ENCODE assay signal across 8 mouse cellular contexts in genomic region chr12:112130161-112130860, GRCm38 (mm10). TPM values are rescaled to one million over a fixed set of nuclear protein-coding genes. Genes with fewer than 3 reads are reported as not detected.
DNase-seq lines count a peak whose midpoint lies in the region; ATAC-seq lines count a peak whose summit lies in the region.

No protein-coding gene starts in this region.

- 1% methylated on average over 79 of the region's 79 CpGs for WGBS in forebrain, embryonic 12.5 days
- under 1% methylated on average over 76 of the region's 79 CpGs for WGBS in hindbrain, embryonic 11.5 days
- WGBS in limb, embryonic 12.5 days, result under 1% methylated on average over 74 of the region's 79 CpGs
- WGBS in midbrain, embryonic 11.5 days, result under 1% methylated on average over 77 of the region's 79 CpGs

- H3K27me3 ChIP-seq in forebrain, embryonic 12.5 days, result peaks cover 70% of the 10 kb centered on the region
- peaks cover 23% of the 10 kb centered on the region for H3K27me3 ChIP-seq in hindbrain, embryonic 11.5 days (ENCODE audit: control insufficient read depth, insufficient read depth, low read length)
- H3K27me3 ChIP-seq in limb, embryonic 12.5 days, result peaks cover 71% of the 10 kb centered on the region
- peaks cover 28% of the 10 kb centered on the region for H3K27me3 ChIP-seq in midbrain, embryonic 11.5 days (ENCODE audit: control insufficient read depth, insufficient read depth, low read length)
- H3K27me3 ChIP-seq in splenic B cell, adult 2 months (ENCODE audit: control insufficient read depth, insufficient read depth, low read length, poor library complexity, severe bottlenecking), result no peaks in the 10 kb centered on the region

- peaks cover 23% of the 10 kb centered on the region for H3K4me1 ChIP-seq in forebrain, embryonic 12.5 days
- H3K4me1 ChIP-seq in hindbrain, embryonic 11.5 days (replicated peaks; ENCODE audit: control insufficient read depth, insufficient read depth, low read length), result no peaks in the 10 kb centered on the region
- H3K4me1 ChIP-seq in limb, embryonic 12.5 days (replicated peaks), result peaks cover 20% of the 10 kb centered on the region
- no peaks in the 10 kb centered on the region; the same call in 1 of the 2 replicates for H3K4me1 ChIP-seq in midbrain, embryonic 11.5 days (ENCODE audit: control insufficient read depth, insufficient read depth, low read length)

- no peaks in the 10 kb centered on the region for H3K36me3 ChIP-seq in forebrain, embryonic 12.5 days (replicated peaks)
- H3K36me3 ChIP-seq in hindbrain, embryonic 11.5 days (ENCODE audit: control insufficient read depth, insufficient read depth, low read length), result no peaks in the 10 kb centered on the region
- no peaks in the 10 kb centered on the region for H3K36me3 ChIP-seq in limb, embryonic 12.5 days
- no peaks in the 10 kb centered on the region for H3K36me3 ChIP-seq in midbrain, embryonic 11.5 days (ENCODE audit: control insufficient read depth, insufficient read depth, low read length)
- H3K36me3 ChIP-seq in splenic B cell, adult 2 months (ENCODE audit: control insufficient read depth, insufficient read depth, low read length, poor library complexity, severe bottlenecking), result no peaks in the 10 kb centered on the region

- H3K9me3 ChIP-seq in forebrain, embryonic 12.5 days, result no peaks in the 10 kb centered on the region
- no peaks in the 10 kb centered on the region for H3K9me3 ChIP-seq in hindbrain, embryonic 11.5 days (ENCODE audit: control insufficient read depth, low read length)
- no peaks in the 10 kb centered on the region for H3K9me3 ChIP-seq in limb, embryonic 12.5 days
- H3K9me3 ChIP-seq in midbrain, embryonic 11.5 days (ENCODE audit: control insufficient read depth, low read length), result no peaks in the 10 kb centered on the region

- H3K27ac ChIP-seq in forebrain, embryonic 12.5 days, result no peak overlapping the region
- H3K27ac ChIP-seq in hindbrain, embryonic 11.5 days (ENCODE audit: low read depth, low read length), result no peak overlapping the region
- H3K27ac ChIP-seq in limb, embryonic 12.5 days, result no peak overlapping the region
- no peak overlapping the region for H3K27ac ChIP-seq in midbrain, embryonic 11.5 days (ENCODE audit: low read depth, low read length)

- peak; percentile 78 for ATAC-seq in forebrain, embryonic 12.5 days (ENCODE audit: low FRiP score)
- peak; percentile 77 for ATAC-seq in hindbrain, embryonic 11.5 days (ENCODE audit: low FRiP score)
- ATAC-seq in limb, embryonic 12.5 days (ENCODE audit: insufficient number of reproducible peaks, insufficient read depth, low FRiP score, low TSS enrichment, low read depth), result peak; percentile 32; the same call in 1 of the 2 replicates
- ATAC-seq in midbrain, embryonic 11.5 days (ENCODE audit: low FRiP score), result peak; percentile 83

- peak overlapping the region; percentile 74 for H3K9ac ChIP-seq in forebrain, embryonic 12.5 days
- peak overlapping the region; percentile 75 for H3K9ac ChIP-seq in hindbrain, embryonic 11.5 days (ENCODE audit: low read depth, low read length)
- peak overlapping the region; percentile 77 for H3K9ac ChIP-seq in limb, embryonic 12.5 days (replicated peaks)
- peak overlapping the region; percentile 78 for H3K9ac ChIP-seq in midbrain, embryonic 11.5 days (ENCODE audit: low read length)

- peak overlapping the region; percentile 89 for H3K4me2 ChIP-seq in forebrain, embryonic 12.5 days
- peak overlapping the region; percentile 96 for H3K4me2 ChIP-seq in hindbrain, embryonic 11.5 days (replicated peaks; ENCODE audit: low read depth, low read length)
- H3K4me2 ChIP-seq in limb, embryonic 12.5 days, result peak overlapping the region; percentile 92
- H3K4me2 ChIP-seq in midbrain, embryonic 11.5 days, result peak overlapping the region; percentile 93

- peak overlapping the region; percentile 66 for H3K4me3 ChIP-seq in forebrain, embryonic 12.5 days (replicated peaks)
- H3K4me3 ChIP-seq in hindbrain, embryonic 11.5 days (ENCODE audit: low read depth, low read length), result peak overlapping the region; percentile 62
- H3K4me3 ChIP-seq in limb, embryonic 12.5 days (replicated peaks), result peak overlapping the region; percentile 82
- H3K4me3 ChIP-seq in midbrain, embryonic 11.5 days (ENCODE audit: low read depth, low read length), result peak overlapping the region; percentile 58

- DNase-seq in right cerebral cortex, postnatal 14 days, result peak; percentile 34
- DNase-seq in right cerebral cortex, postnatal 25 days, result no peak
- peak; percentile 74 for DNase-seq in hindbrain, embryonic 11.5 days (ENCODE audit: low spot score)
- DNase-seq in midbrain, embryonic 11.5 days (ENCODE audit: low spot score, missing footprints), result peak; percentile 94
- DNase-seq in splenic B cell, adult 2 months (ENCODE audit: low read depth, low spot score), result peak; percentile 59
- DNase-seq in left cerebral cortex, adult 9 months (ENCODE audit: low spot score in 2 of 2), result no peak

RNA-seq across cellular contexts. Expression of gene Kif26a, which starts 15.7 kb away (rescaled TPM):
- 11.8 and 14.0 TPM in 2 replicates for polyA plus RNA-seq in forebrain, embryonic 12.5 days (2016; fragmentation: Nextera tagmentation; extraction: Ambion mirVana)
- 2.0 and 2.2 TPM in 2 replicates for polyA plus RNA-seq in hindbrain, embryonic 11.5 days (2014; fragmentation: Nextera tagmentation; extraction: Ambion mirVana)
- 6.6 and 6.7 TPM in 2 replicates for polyA plus RNA-seq in limb, embryonic 12.5 days (2016; fragmentation: Nextera tagmentation; extraction: Ambion mirVana)
- polyA plus RNA-seq in midbrain, embryonic 11.5 days (2014; fragmentation: Nextera tagmentation; extraction: Ambion mirVana), result 2.6 and 3.5 TPM in 2 replicates

RNA-seq across cellular contexts. Expression of gene Aspg, which starts 23.8 kb away (rescaled TPM):
- 0.23 and 0.59 TPM in 2 replicates for polyA plus RNA-seq in forebrain, embryonic 12.5 days (2016; fragmentation: Nextera tagmentation; extraction: Ambion mirVana)
- polyA plus RNA-seq in hindbrain, embryonic 11.5 days (2014; fragmentation: Nextera tagmentation; extraction: Ambion mirVana), result 0.52 and 0.65 TPM in 2 replicates
- polyA plus RNA-seq in limb, embryonic 12.5 days (2016; fragmentation: Nextera tagmentation; extraction: Ambion mirVana), result 3.1 and 3.4 TPM in 2 replicates
- polyA plus RNA-seq in midbrain, embryonic 11.5 days (2014; fragmentation: Nextera tagmentation; extraction: Ambion mirVana), result 0.25 TPM in 1 of 2 replicates, not detected in the other

Comparison
In these comparisons a context has a peak if more than half of its experiments do, and no peak if none do; other contexts are left out.
1. DNase-seq: peak in right cerebral cortex, postnatal 14 days (single experiment), hindbrain, embryonic 11.5 days (single experiment), midbrain, embryonic 11.5 days (single experiment) and splenic B cell, adult 2 months (single experiment); none in right cerebral cortex, postnatal 25 days (single experiment) and left cerebral cortex, adult 9 months (0 of 2).
2. ATAC-seq: peak in every context shown above with its lines; median percentile 83 in midbrain, embryonic 11.5 days; 78 in forebrain, embryonic 12.5 days; 77 in hindbrain, embryonic 11.5 days; 32 in limb, embryonic 12.5 days.
3. Peak in every context shown above with its lines, with median percentiles within 50 percentile points of each other: H3K4me2 ChIP-seq, H3K4me3 ChIP-seq and H3K9ac ChIP-seq.